Mouse (Mus musculus): ENCODE data around the gene Slc26a8.

Gene Slc26a8

DNA sequence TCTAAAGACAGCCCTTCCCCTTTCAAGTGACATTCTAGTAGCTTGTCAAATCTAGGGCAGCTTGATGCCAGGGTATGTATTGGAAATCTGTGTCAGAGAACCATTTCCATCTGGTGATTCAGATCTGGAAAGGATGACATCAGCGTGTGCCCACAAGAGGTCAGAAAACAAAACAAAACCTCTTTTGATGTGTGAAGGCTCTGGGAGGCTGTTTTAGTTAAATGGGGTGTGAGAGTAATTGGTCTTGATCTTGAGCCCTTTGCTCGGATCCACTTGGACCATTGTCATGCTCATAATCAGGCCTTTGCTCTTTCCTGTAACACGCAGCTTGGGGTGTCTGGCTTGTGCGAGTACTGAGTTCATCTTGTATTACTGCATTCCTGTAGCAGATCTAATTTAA, 8.2 kb upstream of the Slc26a8 start:
- no peak for DNase-seq

DNA sequence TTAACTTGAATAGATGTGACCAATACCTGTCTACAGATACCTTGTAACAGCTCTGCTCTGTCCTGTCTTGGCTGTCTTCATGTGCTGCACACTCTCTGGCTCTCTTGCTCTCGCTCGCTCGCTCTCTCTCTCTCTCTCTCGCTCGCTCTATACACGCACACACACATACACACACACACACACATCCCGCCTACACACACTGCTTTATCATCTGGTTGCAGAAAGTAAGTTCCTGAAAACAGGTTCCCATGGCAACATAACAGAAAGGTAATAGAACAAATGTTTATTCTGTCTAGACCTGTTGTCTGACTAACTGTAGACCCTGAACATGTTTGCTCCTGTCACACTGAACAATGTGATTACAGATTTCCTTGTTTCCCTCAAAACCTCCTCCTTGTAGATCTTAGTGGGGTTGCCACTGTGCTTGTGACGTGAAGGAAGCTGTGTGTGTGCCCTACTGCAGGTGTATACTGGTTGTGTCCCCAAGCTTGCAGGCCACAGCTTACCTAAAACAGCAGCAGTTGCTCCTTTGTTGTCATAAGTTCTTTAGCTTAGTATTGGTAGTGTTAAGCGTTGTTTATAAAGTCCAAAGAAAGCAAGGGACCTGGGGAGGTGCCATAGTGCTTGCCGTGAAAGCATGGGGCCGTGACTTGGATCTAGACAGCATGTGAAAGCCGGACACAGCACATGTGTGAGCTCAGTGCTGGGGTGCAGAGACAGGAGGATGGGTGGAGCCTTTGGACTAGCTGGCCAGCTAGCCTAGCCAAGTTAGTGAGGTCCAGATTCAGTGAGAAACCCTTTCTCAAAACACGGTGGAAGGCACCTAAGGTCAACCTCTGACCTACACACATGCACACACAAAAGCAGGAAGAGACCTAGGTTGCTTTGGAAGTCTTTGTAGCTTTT, 7.5 kb upstream of the Slc26a8 start:
- DNase-seq = no peak

DNA sequence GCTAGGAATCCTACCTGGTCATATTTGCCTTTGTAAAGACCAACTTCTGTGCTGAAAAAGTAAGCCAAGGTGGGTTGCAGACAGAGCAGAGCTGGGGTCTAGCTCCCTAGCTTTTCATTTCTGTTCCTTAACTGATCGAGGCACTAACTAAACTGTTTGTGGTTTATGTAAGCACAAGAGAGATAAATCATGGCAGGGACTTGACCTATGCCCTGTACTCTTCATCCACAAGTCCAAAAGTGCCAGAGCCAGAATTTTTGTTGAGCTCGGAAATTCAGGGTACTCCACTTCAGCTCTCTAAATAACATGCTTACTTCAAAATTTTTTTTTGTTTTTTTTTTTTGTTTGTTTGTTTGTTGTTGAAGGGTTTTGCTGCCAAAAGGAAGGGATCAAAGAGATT, 6.6 kb upstream of the Slc26a8 start:
- no peak for DNase-seq

DNA sequence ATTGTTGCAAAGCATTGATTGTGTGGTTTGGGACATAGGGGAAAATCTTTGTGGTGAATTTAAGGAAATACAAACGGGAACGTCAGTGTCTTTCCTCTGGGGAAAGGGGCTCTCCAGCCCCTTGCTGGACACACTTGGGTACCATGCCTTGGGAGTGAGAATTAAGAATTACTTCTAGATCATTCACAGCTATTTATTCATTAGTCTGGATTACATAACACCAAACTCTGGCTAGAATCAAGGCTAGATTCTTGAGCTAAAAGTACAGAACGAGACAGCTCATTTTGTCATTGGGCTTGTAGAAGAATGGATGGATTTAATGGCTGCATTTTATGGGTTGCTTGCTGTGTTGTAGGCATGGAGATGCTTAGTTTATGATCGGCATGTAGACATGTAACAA, 4.8 kb upstream of the Slc26a8 start:
- DNase-seq = no peak

DNA sequence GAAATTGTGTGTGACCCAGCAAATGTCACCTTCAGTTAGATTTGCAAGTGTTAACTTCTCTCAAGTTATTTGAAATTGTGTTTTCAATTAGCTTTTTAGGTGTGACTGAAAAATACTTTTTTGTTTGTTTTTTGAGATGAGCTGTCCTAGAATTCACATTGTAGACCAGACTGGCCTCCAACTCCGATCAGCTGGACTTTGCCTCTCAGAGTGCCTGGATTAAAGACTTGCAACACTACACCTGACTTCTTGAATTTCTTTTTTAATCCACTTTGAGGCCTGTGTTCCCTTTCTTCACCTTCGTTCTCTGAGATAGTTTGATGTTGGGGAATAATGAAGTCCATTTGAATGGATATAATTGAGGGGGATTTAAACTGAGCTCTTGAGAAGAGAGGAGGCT, 4.0 kb upstream of the Slc26a8 start:
- no peak for DNase-seq

DNA sequence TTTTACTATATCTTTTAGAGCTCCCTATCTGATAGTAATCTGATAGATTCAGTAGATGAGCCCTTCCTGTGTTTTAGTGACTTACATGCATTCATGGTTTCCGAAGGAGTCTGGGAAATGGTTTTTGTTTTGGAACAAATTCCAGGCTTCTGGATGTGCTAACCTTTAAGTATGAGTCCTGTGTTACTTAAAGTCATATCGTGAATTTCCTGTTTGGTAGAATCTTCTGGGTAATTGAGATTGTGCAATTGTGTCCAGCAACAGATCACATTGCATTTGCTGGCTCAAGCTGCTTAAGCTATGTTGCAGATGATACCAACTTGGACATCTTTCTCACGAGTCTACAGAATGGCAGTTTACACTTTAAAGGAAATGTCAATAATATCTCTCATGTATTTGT, 3.1 kb upstream of the Slc26a8 start:
- no peak for DNase-seq

DNA sequence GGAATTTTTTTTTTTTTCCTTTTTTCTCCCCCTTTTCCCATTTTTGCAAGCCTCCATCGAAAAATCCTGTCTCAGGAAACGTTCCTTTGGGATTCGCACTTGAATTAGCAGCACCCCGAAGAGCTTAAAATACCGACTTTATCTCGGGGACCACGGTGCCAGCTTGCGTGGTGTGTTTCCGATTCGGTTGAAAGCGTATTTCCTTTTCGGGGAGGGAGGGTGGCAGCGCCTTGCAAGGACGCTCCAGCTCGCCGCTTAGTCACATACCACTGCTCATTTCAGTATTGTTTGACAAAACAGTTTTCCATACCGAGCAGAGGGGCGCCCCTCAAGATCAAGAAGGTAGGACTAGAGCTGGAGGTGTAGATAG, 2.3 kb upstream of the Slc26a8 start:
- DNase-seq = peak; percentile 60 to 69

DNA sequence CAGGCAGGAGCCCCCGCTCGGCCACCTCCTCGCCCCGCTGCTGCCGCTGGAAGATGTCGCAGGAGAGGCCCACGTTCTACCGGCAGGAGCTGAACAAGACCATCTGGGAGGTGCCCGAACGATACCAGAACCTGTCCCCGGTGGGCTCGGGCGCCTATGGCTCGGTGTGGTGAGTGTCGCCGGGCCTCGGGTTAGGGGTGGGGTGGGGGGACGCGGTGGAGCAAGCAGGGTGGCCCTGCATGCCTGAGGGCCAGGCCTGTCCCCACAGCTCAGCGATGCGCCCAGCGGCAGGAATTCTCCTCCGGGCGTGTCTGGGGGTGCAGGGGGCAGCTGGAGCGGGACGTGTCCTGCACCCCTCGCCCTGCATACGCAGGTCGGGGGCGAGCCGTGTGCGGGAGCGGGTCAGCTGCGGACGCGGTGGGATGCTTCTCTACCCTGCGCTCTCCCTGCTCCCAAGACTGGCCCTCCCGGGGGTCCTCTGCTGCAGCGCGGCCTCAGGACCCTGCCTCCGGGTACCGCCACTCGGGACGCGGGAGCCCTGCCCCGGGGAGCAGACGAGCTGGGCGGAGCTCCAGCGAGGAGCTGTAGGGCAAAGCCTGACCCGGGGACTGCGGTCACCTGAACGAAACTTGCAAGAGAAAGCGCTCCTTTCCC, 1.8 kb upstream of the Slc26a8 start:
- DNase-seq = peak; percentile 64 to 76

DNA sequence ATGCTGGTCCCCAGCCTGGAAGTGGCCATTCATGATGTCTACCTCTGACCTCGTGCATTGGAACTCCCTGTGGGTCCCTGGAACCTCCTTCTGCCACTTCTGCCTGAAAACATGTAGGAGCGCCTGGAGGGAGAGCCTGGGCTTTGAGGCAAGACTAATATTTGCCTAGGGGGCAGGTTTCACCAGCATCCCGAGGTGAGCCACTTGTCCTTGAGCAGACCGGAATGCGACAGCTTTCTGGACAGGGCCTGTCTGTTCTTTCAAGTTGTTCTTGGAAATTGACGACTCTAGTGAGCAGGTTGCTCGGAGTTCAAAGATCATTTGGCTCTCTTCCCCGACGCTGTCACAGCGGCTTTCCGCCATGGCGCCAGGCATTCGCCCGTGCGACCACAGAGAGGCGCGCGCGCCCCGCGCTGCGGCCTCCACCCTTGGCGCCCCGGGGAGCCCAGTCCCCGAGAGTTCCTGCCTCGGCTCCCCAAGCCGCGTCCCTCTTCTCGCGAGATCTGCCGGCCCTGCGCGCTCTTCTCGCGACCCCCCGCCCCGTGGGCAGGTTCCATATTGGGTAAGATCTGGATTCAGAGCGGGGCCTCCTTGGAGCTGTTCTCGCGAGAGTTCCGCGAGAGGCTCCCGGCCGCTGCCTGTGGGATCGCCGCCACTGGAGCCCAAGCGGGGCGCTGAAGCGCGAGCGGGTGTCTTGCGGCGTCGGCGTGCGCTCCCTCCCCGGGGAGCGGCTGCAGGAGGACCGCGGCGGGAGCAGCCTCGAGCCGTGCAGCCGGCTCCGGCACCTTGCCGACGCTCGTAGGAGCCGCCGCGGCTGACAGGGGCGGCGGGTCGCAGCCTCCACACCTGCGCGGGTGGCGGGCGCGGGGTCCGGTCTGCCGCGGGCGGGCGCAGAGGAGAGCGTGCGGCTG, 998 bp upstream of the Slc26a8 start, which contains the start of gene Mapk14:
Mapk14 (plus strand) TSS at position 554 of the 911 bp plus-strand sequence.
- peak; percentile 100 for DNase-seq

DNA sequence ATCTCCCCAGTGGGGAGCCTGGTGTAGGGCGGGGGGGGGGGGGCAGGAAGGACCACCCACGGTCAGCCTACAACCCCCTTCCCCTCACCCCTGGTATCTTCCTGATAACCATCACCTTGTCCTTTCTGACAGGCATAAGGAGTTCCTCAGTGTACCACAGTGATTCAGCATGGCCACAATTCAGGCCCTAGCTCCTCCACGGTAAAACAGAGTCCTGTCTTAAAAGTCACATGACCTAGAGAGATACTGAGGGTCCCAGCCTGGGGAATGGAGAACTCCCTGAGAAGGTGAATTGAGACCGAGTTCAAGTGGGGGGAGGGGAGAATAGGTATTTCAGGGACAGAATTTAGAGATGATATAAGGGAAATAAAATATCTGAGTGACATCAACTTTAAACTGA, 2.7 kb downstream of the Slc26a8 start:
- no peak for DNase-seq

DNA sequence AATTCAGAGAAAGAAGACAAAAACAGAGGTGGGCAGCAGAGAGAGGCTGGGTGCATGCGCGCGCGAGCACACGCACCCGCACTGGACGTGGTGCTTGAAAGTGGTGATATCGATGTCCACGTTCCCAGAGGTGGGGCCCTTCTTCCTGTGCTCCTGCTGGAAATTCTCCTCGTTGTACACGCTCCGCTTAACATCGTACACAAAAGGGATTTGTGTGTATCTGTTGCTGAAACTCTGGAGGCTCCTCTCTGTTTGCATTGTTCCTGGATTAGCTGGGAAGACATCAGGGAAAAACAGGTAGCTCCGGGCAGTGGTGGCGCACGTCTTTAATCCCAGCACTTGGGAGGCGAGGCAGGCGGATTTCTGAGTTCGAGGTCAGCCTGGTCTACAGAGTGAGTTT, 5.4 kb downstream of the Slc26a8 start:
- DNase-seq = no peak

DNA sequence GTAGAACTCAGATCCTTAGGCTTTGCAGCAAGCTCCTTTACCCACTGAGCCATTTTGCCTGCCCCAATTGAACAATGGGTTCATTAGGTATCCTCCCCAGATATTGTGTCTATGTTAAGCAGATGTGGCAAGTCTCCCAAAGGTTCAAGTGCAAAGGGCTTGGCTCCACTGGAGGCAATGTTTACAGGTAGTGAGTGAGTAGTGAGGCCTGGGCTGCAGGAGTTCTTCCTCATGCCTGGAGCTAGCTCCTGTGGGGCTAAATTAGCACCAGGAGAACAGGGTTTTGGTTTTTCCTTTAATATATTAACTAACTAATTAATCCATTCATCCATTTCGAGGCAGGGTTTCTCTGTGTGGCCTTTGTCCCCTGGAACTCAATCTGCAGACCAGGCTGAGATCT, 6.4 kb downstream of the Slc26a8 start:
- DNase-seq = no peak

DNA sequence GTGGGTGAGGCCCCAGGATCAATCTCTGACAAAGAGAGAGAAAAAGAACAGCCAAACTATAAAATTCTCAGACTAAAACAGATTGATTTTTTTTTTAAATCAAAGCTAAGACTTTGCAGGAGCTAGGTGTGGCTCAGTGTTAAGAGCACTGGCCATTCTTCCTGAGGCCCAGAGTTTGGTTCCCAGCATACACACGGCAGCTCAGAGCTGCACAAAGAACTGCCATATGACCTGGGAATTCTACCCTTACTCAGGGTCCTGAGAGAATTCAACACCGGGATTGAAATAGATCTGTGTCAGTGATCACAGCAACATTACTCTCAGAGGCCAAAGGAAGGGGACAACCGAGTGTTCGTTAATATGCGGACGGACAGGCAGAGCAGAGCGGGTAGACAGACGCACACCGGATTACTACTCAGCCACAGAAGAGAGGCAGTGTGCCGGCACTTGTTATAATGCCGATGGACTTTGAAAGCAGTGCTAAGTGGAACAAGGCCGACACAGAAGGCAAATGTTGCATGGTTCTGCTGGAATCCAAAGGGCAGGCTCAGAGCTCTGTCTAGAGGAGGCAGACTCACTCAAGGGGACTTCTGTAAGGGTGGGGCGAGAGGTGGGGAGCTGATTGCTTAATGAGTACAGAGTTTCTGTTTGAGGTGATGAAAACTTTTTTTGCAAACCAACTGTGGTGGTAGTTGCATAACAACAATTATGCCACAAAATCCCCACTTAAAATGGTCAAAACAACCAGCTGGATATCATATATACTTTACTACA, 7.5 kb downstream of the Slc26a8 start:
- no peak for DNase-seq

DNA sequence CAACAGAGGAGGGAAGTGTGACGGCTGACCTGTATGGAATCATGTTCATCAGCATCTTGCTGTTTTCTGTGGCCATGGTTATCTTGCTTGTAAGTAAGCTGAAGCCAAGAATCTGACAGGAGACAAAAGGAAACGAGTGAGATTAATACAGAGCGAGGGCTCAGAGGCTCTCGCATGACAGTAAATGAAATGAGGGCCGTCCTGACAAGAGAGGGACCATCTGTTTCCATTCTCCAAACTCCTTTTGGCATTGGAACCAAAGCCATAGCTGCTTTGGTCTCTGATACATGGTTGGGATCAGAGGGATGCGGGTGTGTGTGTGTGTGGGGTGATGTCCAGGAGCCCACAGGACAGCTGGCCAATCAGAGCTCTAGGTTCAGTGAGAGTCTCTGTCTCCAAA, 30.5 kb downstream of the Slc26a8 start:
- no peak for DNase-seq

DNA sequence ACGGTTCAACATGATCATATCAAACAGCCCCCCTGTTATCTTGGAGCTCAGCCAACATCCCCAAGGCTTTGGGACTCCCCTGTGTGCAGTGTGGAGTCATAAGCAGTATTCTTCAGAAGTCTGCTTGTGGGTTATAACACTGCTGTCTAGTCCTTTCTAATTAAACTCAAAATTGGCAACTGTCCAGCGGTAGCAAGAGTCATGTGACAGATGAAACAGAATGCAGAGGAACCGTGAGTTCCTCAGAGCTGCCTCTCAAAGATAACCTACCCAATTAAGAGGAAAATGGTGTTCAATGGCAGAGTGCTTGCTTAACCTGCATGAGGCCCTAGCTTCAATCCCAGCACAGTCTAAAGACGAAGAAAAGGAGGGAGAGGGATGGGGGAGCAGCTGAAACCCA, 32.1 kb downstream of the Slc26a8 start:
- no peak for DNase-seq

DNA sequence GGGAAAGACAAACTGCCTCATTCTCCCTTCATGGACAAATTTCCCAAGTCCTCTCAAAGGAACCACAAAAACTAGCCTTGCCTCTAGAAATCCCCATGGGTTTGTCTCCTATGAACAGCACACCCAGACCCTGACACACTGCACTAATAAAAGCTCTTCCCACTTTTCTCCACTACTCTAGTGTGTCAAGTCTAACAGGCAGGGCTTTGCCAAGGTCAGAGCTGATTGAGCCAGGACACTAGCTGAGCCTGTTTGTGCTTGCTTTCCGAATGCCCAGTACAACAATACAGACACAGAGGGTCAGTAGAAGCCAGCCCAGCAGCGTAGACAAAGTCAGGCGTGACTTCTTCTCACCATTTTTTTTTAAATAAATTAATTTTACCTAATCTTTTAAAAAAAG, 39.8 kb downstream of the Slc26a8 start:
- DNase-seq = no peak

DNA sequence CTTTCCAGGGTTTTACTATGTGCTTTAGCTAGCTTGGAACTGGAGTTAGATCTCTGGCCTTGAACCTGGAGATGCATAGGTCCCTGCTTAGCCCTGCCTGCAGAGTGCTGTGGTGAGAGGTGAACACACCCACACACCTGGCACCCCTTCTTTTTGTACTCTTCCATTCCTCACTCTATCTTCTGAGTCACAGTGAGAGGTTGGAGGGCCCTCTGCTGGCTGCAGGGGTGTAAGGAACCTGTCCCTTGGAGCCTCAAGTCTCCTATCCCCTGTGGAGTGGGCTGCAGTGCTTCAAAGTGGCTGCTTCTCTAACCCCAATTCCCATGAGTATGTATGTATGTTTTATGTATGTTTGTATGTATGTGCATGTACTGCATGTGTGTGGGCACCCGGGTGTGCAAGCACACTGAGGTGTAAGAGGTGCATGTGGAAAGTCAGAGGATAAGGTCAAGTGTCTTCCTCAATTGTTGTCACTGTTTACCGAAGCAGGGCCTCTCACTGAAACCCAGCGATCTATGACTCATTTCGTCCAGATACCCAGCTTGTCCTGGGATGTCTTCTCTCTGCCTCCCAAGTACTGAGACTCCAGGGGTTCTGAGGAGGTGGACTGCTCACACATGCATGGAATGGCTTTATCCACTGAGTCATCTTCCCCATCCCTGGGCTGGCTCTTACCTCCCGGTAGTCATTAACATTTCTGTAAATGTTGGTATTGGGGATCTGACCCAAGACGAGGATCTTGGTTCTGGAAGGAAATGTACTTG, 41.2 kb downstream of the Slc26a8 start:
- peak; percentile 65 to 71 for DNase-seq

DNA sequence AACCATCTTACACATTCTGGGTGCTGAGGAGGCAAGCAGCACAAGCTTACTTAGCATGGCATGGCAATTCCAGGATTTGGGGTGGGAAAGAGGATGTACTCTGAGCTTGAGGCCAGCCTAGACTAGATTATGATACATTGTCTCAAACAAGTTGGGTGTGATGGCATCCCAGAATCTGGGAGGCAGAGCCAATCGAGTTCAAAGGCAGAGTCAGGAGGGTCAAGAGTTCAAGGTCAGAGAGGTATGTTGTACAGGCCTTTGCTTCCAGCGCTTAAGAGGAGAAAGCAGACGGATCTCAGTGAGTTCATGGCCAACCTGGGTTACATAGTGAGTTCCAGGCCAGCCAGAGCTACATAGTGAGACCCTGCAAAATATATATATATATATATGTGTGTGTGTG, 43.8 kb downstream of the Slc26a8 start:
- DNase-seq = no peak

DNA sequence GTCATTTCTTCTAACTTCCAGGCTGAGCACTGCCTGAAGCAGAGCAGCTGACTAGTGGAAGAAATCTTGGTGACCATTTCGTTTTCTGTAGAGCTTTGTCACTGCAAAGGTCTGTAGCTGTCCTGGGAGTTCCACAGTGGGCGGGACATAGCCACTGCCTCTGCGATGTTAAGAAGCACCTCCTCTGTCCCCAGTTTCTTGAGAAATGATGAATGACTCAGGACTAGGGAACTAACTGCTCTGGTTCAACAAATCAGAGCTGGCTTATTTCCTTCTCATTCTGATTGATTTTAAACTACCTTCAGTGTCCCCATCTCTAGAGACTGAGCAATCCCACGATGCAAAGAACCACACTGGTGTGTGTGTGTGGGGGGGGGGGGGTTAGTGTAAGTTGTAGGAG, 45.9 kb downstream of the Slc26a8 start:
- DNase-seq = no peak

DNA sequence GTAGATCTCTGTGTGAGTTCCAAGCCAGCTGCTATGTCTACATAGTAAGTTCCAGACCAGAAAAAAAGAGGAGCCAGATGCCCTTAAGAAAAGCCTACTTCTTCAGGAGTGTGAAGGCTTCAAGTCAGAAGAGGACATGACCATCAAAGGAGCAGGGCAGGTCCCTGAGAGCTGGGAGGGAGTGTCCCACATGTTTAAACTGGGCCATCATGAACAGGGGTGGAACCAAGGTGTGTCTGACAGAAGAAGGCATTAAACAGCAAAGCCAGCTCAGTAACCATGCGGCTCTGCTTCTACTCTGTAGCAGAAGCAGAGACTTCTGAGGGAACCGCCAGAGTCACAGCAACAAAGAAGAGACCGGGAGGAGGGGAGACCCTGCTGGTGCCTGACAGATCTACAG, 46.3 kb downstream of the Slc26a8 start:
- DNase-seq = peak; percentile 15 to 17

DNA sequence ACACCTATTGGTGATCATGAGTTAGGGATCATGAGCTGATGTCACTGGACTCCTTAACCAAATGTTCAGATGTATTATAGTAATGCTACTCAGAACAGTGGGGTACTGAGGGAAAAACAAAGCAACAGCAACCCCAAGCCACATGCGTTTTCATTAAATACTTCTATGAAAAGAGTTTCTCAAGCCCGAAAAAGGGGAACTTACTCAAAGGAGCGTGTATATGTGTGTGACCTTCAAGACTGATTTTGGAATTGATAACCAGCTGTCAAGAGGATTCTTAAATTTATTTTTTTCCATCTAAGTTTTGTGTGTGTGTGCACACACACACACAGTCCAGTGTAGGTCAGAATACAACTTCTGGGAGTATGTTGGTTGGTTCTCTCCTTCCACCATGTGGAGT, 49.9 kb downstream of the Slc26a8 start:
- DNase-seq = no peak

All from thymus, postnatal 36 days (tissue).